Mouse (Mus musculus) neural tube, embryonic 11.5 days (tissue): ENCODE measurements around the gene Slc9a3. TPM values are rescaled to one million over a fixed set of nuclear protein-coding genes. Genes with fewer than 3 reads are reported as not detected.

ENCODE experiments used
- ATAC-seq: fragments of 200-750 bp; cut with Nextera tagmentation; 2 replicates; pipeline ENCODE4 v1.8.0; 2017; ENCODE audit warnings: moderate number of reproducible peaks, mild to moderate bottlenecking, moderate TSS enrichment, moderate library complexity; ENCODE audit not compliant: insufficient read depth, low FRiP score, low TSS enrichment
- DNase-seq: peaks from one replicate; pipeline ENCODE4 v3.0.0-alpha.2; 2015; ENCODE audit warnings: low spot score
- H3K27ac ChIP-seq: fragments of 300-500 bp; sonication (generic); 2 replicates; pipeline ENCODE4 v1.5.1; 2014; ENCODE audit warnings: low read depth, mild to moderate bottlenecking, low read length
- H3K27me3 ChIP-seq: fragments of 300-500 bp; sonication (generic); 2 replicates; pipeline ENCODE4 v1.6.1; 2014; ENCODE audit warnings: mild to moderate bottlenecking, low read length, mixed read lengths; ENCODE audit not compliant: control insufficient read depth, insufficient read depth
- H3K36me3 ChIP-seq: fragments of 300-500 bp; sonication (generic); 2 replicates; pipeline ENCODE4 v1.6.1; 2014; ENCODE audit warnings: mild to moderate bottlenecking, low read length, moderate library complexity, mixed read lengths; ENCODE audit not compliant: control insufficient read depth, insufficient read depth
- H3K4me1 ChIP-seq: fragments of 300-500 bp; sonication (generic); 2 replicates; pipeline ENCODE4 v1.6.1; 2014; ENCODE audit warnings: low read length, mixed read lengths; ENCODE audit not compliant: control insufficient read depth, insufficient read depth
- H3K4me2 ChIP-seq: fragments of 300-500 bp; sonication (generic); 2 replicates; pipeline ENCODE4 v1.6.1; 2014; ENCODE audit warnings: low read depth, mild to moderate bottlenecking, moderate library complexity
- H3K4me3 ChIP-seq: fragments of 300-500 bp; sonication (generic); 2 replicates; pipeline ENCODE4 v1.5.1; 2014; ENCODE audit warnings: low read depth, low read length
- H3K9ac ChIP-seq: fragments of 300-500 bp; sonication (generic); 2 replicates; pipeline ENCODE4 v1.6.1; 2014; ENCODE audit warnings: mild to moderate bottlenecking, low read length
- H3K9me3 ChIP-seq: fragments of 300-500 bp; sonication (generic); 2 replicates; pipeline ENCODE4 v1.6.1; 2016; ENCODE audit warnings: low read length; ENCODE audit not compliant: control insufficient read depth
- WGBS: fragments of 180-500 bp; shearing (Covaris S2); extraction: QIAGEN DNeasy Blood & Tissue Kit; methylation state at CpG from one replicate; pipeline ENCODE4 v1.1.7; 2014; 5-methylcytosine and 5-hydroxymethylcytosine counted together
- polyA plus RNA-seq: library from polyadenylated mRNA; unstranded; fragments of >200 nt; fragmentation: Nextera tagmentation; extraction: Ambion mirVana; gene quantifications from 2 replicates; pipeline ENCODE4 v1.2.1, GENCODE M21; 2014

Slc9a3 gene
- not detected in 2 replicates for polyA plus RNA-seq

DNA sequence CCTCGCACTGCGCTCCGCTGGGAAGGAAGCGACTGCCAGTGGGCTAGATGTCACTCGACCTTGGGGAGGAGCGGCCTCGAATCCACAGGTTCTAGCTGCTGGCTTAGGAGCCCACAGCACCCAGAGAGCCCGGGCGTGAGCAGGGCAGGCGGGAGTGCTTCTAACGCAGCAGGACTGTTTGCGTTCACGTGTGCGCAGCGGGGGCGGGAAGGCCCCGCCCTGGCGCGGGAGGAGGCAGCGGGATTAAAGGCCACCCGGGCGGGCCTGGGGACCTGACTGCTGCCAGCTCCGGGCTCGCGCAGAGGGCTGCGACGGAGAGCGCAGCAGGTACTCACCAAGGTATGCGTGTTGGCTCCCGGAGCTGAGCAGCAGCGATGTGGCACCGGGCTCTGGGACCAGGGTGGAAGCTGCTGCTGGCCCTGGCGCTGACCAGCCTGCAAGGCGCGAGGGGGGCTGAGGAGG lies at the start of gene Slc9a3:
Slc9a3 (plus strand) TSS at position 317 of the 462 bp plus-strand sequence.
- peak within 1 kb of the TSS; percentile 51 for H3K4me2 ChIP-seq
- DNase-seq: peak; percentile 32
- under 1% methylated on average over 35 of the region's 35 CpGs for WGBS
- H3K4me3 ChIP-seq: peak within 1 kb of the TSS; percentile 26
- H3K27me3 ChIP-seq: peaks cover 31% of the 10 kb centered on the region
- H3K9ac ChIP-seq: 0 out of 2 replicates have a peak within 1 kb of the TSS, but pooled peaks have one; percentile 6
- peaks cover 5% of the 10 kb centered on the region; the same call in 1 of the 2 replicates for H3K4me1 ChIP-seq
- no peaks in the 10 kb centered on the region for H3K9me3 ChIP-seq
- no peaks in the 10 kb centered on the region for H3K36me3 ChIP-seq
- no peak for ATAC-seq
- H3K27ac ChIP-seq: no peak within 1 kb of the TSS

DNA sequence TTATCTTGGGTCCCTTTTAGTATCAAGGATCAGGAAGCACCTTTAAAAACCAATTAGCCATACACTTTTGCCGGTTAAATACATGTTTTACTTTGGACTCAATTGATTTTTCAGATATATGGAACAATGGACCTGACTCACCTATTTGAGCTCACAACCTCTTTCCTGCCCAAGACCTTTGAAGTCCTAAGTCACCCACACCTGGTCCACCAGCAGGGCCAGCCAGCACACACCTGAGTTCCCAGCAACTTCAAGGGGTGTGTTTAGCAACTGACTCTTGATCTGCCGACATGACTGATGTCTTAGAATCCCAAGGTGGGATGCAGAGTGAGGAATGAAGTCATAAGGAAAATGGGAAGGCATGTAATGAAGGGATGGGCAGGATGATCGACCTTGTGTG lies 49.5 kb upstream of the Slc9a3 start:
- no peaks in the 10 kb centered on the region for H3K4me1 ChIP-seq
- no peak overlapping the region for H3K4me3 ChIP-seq
- DNase-seq (no peak), ATAC-seq (no peak)
- H3K9me3 ChIP-seq: no peaks in the 10 kb centered on the region
- no peak overlapping the region for H3K4me2 ChIP-seq
- H3K27me3 ChIP-seq: no peaks in the 10 kb centered on the region
- 82% methylated on average over 3 of the region's 3 CpGs for WGBS
- H3K36me3 ChIP-seq: no peaks in the 10 kb centered on the region
- no peak overlapping the region for H3K27ac ChIP-seq
- no peak overlapping the region for H3K9ac ChIP-seq

DNA sequence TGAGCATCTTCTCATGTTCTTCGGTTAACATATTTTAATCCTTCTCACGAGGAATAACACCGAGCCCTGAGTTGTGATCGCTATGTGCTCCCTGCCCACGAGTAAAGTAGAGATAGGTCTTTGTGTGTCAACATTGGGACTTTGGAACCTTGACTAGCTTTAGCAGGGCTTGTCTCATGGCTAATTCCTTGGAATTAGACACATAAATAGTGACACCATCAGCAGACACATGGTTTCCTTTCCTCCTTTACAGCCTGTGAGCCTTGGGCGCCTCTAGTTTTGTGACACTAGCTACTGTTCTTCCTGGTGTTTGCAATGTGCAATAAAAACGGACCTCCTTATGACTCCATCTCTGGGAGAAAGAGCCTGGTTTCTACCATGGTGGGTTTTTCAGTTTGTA lies 47.9 kb upstream of the Slc9a3 start:
- 89% methylated on average over 7 of the region's 7 CpGs for WGBS
- H3K4me2 ChIP-seq: no peak overlapping the region
- H3K36me3 ChIP-seq: no peaks in the 10 kb centered on the region
- no peak overlapping the region for H3K4me3 ChIP-seq
- H3K9me3 ChIP-seq: no peaks in the 10 kb centered on the region
- ATAC-seq (no peak), DNase-seq (no peak)
- H3K4me1 ChIP-seq: no peaks in the 10 kb centered on the region
- H3K27me3 ChIP-seq: no peaks in the 10 kb centered on the region
- H3K9ac ChIP-seq: no peak overlapping the region
- no peak overlapping the region for H3K27ac ChIP-seq

DNA sequence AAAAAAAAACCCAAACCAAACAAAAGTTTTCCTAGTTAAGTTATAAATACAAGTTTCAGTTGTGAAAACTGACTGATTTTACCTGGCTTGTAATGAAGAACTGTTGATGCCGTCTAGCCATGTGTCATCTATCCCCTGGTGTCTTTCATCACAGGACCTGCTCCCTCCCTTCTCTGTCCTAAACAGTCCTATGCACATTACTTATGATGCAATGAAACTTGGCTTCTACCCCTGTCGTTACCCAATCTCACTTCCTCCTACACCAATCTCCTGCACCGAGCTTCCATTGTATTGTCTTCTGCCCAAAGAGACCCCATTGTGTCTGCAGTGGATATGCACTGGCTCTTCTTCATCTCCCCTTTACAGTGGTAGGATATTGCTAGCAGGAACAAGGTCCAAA lies 31.0 kb upstream of the Slc9a3 start:
- Histone ChIP-seq H3K4me3 (no peak overlapping the region), H3K27ac (no peak overlapping the region), H3K27me3 (no peaks in the 10 kb centered on the region), H3K4me1 (no peaks in the 10 kb centered on the region), H3K9ac (no peak overlapping the region), H3K36me3 (no peaks in the 10 kb centered on the region), H3K4me2 (no peak overlapping the region), H3K9me3 (no peaks in the 10 kb centered on the region)
- 78% methylated on average over 3 of the region's 3 CpGs for WGBS
- DNase-seq (no peak), ATAC-seq (no peak)

DNA sequence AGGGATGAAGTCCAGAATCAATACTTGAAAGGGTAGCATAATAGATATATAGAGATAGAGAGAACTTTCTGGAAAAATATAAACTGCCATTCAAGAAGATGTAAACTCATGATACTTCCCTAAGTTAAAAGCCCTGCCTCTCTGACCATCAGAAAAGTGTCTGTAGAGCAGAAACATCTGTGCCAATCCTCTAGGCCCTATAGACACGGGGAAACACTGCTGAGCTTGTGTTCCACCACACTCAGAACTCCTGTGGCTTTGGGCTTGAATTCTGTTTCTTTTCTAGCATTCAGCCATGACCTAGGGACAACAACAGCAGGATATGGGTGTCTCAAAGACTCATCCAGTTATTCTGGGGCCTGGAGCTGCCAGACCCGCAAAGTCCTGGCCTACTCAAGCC lies 25.3 kb upstream of the Slc9a3 start:
- WGBS: 67% methylated on average over 2 of the region's 2 CpGs
- no peak overlapping the region for H3K4me2 ChIP-seq
- H3K9me3 ChIP-seq: no peaks in the 10 kb centered on the region
- H3K27ac ChIP-seq: no peak overlapping the region
- no peak overlapping the region for H3K9ac ChIP-seq
- H3K4me3 ChIP-seq: no peak overlapping the region
- ATAC-seq: no peak
- no peaks in the 10 kb centered on the region for H3K36me3 ChIP-seq
- no peaks in the 10 kb centered on the region for H3K27me3 ChIP-seq
- no peak for DNase-seq
- no peaks in the 10 kb centered on the region for H3K4me1 ChIP-seq

DNA sequence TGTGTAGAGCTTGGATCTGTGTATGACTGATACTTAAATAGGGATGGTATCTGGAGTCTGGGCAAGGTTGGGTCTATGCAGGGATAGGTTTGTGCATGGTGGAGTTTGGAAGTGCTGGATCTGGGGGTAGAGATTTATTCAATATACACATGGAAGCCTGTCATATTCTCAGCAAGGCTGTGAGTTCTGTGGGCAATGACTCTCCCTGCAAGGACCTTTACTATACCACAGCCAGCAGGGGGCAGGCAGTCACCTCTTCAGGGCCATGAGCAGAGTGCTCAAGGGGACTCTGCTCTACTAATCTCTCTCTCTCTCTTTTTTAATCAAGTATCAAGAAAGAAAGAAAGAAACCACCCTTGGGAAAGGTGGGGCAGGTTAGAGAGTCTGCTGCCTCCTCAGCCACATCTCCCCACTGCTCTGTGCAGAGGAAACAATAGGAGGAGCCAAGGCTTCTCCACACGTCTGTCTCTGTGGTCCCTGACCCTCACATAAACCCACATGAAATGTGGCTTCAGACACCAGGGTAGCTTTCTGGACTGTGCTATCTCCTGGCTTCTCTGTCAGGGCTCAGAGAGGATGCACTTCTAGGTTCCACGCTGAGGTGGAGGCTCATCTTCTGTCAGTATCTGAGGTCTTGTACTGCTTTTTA lies 24.4 kb upstream of the Slc9a3 start:
- no peak overlapping the region for H3K27ac ChIP-seq
- no peak overlapping the region for H3K4me2 ChIP-seq
- no peak overlapping the region for H3K4me3 ChIP-seq
- DNase-seq (peak; percentile 62), ATAC-seq (peak; percentile 50; the same call in 1 of the 2 replicates)
- no peaks in the 10 kb centered on the region for H3K27me3 ChIP-seq
- no peaks in the 10 kb centered on the region for H3K9me3 ChIP-seq
- H3K36me3 ChIP-seq: no peaks in the 10 kb centered on the region
- WGBS: 45% methylated on average over 2 of the region's 2 CpGs
- H3K9ac ChIP-seq: no peak overlapping the region
- no peaks in the 10 kb centered on the region for H3K4me1 ChIP-seq

DNA sequence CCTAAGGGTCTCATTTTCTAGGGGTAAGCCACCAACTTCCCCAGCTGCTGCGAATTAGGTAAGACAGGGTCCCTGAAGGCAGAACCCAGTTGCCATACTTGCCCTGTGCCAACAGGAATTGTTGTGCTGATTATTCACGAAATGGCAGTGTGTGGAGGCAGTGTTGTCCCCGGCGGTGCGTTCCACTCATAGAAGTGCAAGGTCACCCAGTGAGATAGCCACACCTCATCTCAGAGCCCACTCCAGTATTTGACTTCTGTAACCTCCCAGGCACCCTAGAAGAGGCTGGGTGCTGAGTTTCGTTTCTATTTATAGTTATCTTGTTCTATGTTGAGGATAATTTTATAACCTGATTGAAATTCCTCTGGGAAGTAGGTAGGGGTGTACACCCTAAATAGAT lies 22.3 kb upstream of the Slc9a3 start:
- DNase-seq: no peak
- Histone ChIP-seq H3K27ac (no peak overlapping the region), H3K4me2 (no peak overlapping the region), H3K9ac (no peak overlapping the region), H3K36me3 (no peaks in the 10 kb centered on the region), H3K27me3 (no peaks in the 10 kb centered on the region), H3K9me3 (no peaks in the 10 kb centered on the region), H3K4me1 (no peaks in the 10 kb centered on the region), H3K4me3 (no peak overlapping the region)
- WGBS: 86% methylated on average over 6 of the region's 6 CpGs
- no peak for ATAC-seq

DNA sequence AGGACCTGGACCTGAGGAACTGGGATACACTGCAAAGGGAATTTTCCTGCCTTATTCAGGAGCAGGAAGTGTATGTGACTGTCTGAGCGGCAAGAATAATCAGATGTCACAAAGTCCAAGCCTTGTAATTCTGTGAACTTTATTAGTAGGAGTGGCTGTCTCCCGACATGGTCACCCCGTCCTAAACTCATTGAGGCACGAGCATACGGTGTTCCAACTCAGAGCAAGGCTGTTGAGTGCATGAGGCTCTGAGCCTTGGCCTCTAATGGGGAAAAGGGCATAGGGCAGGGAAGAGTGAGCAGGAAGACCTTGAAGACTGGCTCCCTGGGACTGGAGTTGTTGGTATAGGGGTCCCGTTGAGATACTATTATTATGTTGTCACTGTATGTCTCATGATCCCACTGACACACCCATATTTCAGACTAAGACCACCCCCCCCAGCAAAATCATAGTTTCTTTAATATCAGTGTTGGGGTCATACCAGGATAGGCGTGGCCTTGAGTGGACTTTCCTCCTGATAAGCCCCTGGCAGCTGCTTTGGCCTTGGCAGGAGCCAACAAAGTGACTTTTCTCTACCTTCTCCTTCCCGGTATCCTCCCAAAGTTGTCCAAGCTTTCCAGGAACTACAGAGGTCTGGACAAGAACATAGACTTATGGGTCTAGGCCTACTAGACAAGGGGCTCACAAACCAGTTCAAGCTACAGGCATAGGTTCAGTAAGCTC lies 19.0 kb upstream of the Slc9a3 start:
- ATAC-seq (no peak), DNase-seq (no peak)
- H3K36me3 ChIP-seq: no peaks in the 10 kb centered on the region
- no peak overlapping the region for H3K4me3 ChIP-seq
- no peak overlapping the region for H3K27ac ChIP-seq
- no peaks in the 10 kb centered on the region for H3K9me3 ChIP-seq
- no peaks in the 10 kb centered on the region for H3K4me1 ChIP-seq
- 76% methylated on average over 8 of the region's 8 CpGs for WGBS
- H3K4me2 ChIP-seq: no peak overlapping the region
- no peak overlapping the region for H3K9ac ChIP-seq
- no peaks in the 10 kb centered on the region for H3K27me3 ChIP-seq
